Mouse (Mus musculus): ENCODE results near the gene Tmem255b.

DNA sequence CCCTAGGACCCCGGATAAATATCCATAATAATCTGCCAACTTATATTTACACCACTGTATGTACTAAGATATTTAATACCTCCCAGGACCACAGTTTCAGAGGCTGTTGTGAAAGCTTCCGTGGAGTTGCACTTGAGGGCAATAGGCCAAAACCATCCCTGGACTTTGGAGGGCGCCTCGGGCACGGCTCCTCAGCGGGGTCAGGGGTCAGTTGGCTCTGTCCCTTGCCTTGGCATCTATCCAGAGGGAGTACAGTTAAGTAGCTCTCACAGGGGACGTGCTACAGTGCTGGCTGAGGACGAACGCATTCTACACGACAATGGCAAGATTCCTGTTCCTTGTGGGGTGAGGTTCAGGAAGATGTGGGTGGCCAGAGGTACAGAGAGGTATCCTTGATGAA is 27.4 kb downstream of the Tmem255b start:
- TF ChIP-seq CTCF (IDR thresholded peaks at IDR 0.05; ENCODE audit: extremely low read depth, insufficient read depth, insufficient read length, insufficient replicate concordance): no peak
- TF ChIP-seq POLR2A (IDR thresholded peaks at IDR 0.05; ENCODE audit: low read depth, low read length): no peak

Data from spleen, adult 2 months (tissue).